In genomic region chr4:41502986-41503412, GRCm38 (mm10) we compare ENCODE assay signal across 8 mouse cellular contexts. TPM values are rescaled to one million over a fixed set of nuclear protein-coding genes. Genes with fewer than 3 reads are reported as not detected.
A peak's percentile ranks its signal among the peaks of the same experiment; 100 is the strongest.
DNase-seq lines count a peak whose midpoint lies in the region; ATAC-seq and TF ChIP-seq lines count a peak whose summit lies in the region.

AI464131 (minus strand) TSS chr4:41503076.

- peak within 1 kb of the TSS; percentile 32 for H3K4me3 ChIP-seq in C2C12 (ENCODE audit: insufficient read depth, poor library complexity, severe bottlenecking)
- peak within 1 kb of the TSS; percentile 53 for H3K4me3 ChIP-seq in erythroblast, embryonic 14.5 days (replicated peaks)
- H3K4me3 ChIP-seq in heart, embryonic 11.5 days (ENCODE audit: low read depth, low read length), result peak within 1 kb of the TSS; percentile 40
- peak within 1 kb of the TSS; percentile 48 for H3K4me3 ChIP-seq in kidney, embryonic 16.5 days (ENCODE audit: low read length)

- H3K27ac ChIP-seq in heart, embryonic 11.5 days (ENCODE audit: low read depth, low read length), result no peak within 1 kb of the TSS
- peak within 1 kb of the TSS; percentile 81 for H3K27ac ChIP-seq in kidney, embryonic 16.5 days (ENCODE audit: low read length)

- no peak for TF ChIP-seq CTCF in C2C12 (IDR thresholded peaks at IDR 0.05; ENCODE audit: control insufficient read depth, insufficient read depth, insufficient read length)

- peak; percentile 82 for DNase-seq in brain, embryonic 18.5 days (ENCODE audit: low read depth, low spot score)
- DNase-seq in liver, result peak; percentile 97
- DNase-seq in spleen, postnatal 4 days (ENCODE audit: low spot score in 2 of 2), result peak; percentile 86 to 90

- H3K9me3 ChIP-seq in erythroblast, embryonic 14.5 days (ENCODE audit: control insufficient read depth, low read length), result peaks cover 5% of the 10 kb centered on the region; the same call in 1 of the 2 replicates
- H3K9me3 ChIP-seq in heart, embryonic 11.5 days (replicated peaks; ENCODE audit: control insufficient read depth, low read length), result no peaks in the 10 kb centered on the region
- no peaks in the 10 kb centered on the region for H3K9me3 ChIP-seq in kidney, embryonic 16.5 days (ENCODE audit: low read length)

- ATAC-seq in heart, embryonic 11.5 days (replicated peaks; ENCODE audit: insufficient number of reproducible peaks, low FRiP score, low TSS enrichment), result peak; percentile 93
- ATAC-seq in kidney, embryonic 16.5 days (ENCODE audit: low FRiP score, low TSS enrichment), result peak; percentile 95
- ATAC-seq in monocyte, adult 5-6 weeks (replicated peaks; ENCODE audit: insufficient number of reproducible peaks, low FRiP score, low TSS enrichment, poor library complexity, severe bottlenecking), result peak; percentile 65

- under 1% methylated on average over 18 of the region's 18 CpGs for WGBS in heart, embryonic 11.5 days (ENCODE audit: insufficient replicate concordance)
- WGBS in kidney, embryonic 16.5 days, result 0% methylated on average over 16 of the region's 18 CpGs

- peaks cover 6% of the 10 kb centered on the region for H3K27me3 ChIP-seq in C2C12 (ENCODE audit: control insufficient read depth, insufficient read depth, insufficient read length)
- peaks cover 65% of the 10 kb centered on the region for H3K27me3 ChIP-seq in erythroblast, embryonic 14.5 days (ENCODE audit: control insufficient read depth)
- peaks cover 44% of the 10 kb centered on the region for H3K27me3 ChIP-seq in heart, embryonic 11.5 days (ENCODE audit: control insufficient read depth, insufficient read depth, low read length)
- H3K27me3 ChIP-seq in kidney, embryonic 16.5 days (ENCODE audit: insufficient read depth, low read length), result peaks cover 46% of the 10 kb centered on the region

- peak within 1 kb of the TSS; percentile 39; the same call in 1 of the 2 replicates for H3K9ac ChIP-seq in heart, embryonic 11.5 days (ENCODE audit: low read depth, low read length)
- peak within 1 kb of the TSS; percentile 65 for H3K9ac ChIP-seq in kidney, embryonic 16.5 days (replicated peaks; ENCODE audit: low read length)

- no peaks in the 10 kb centered on the region for H3K79me2 ChIP-seq in C2C12 (ENCODE audit: control insufficient read depth, insufficient read depth)

- H3K36me3 ChIP-seq in C2C12 (ENCODE audit: control insufficient read depth, insufficient read depth), result no peaks in the 10 kb centered on the region
- H3K36me3 ChIP-seq in erythroblast, embryonic 14.5 days (ENCODE audit: control insufficient read depth), result no peaks in the 10 kb centered on the region
- no peaks in the 10 kb centered on the region for H3K36me3 ChIP-seq in heart, embryonic 11.5 days (ENCODE audit: control insufficient read depth, insufficient read depth, low read length)
- no peaks in the 10 kb centered on the region for H3K36me3 ChIP-seq in kidney, embryonic 16.5 days (ENCODE audit: insufficient read depth, low read length)

- peaks cover 33% of the 10 kb centered on the region for H3K4me1 ChIP-seq in erythroblast, embryonic 14.5 days (ENCODE audit: control insufficient read depth)
- peaks cover 19% of the 10 kb centered on the region for H3K4me1 ChIP-seq in heart, embryonic 11.5 days (ENCODE audit: control insufficient read depth, insufficient read depth, low read length)
- H3K4me1 ChIP-seq in kidney, embryonic 16.5 days (ENCODE audit: insufficient read depth, low read length), result peaks cover 44% of the 10 kb centered on the region

- H3K79me3 ChIP-seq in C2C12 (ENCODE audit: low read depth), result no peaks in the 10 kb centered on the region

- peak within 1 kb of the TSS; percentile 55 for H3ac ChIP-seq in C2C12 (ENCODE audit: control insufficient read depth, insufficient read length, low read depth)

- peak within 1 kb of the TSS; percentile 75 for H3K4me2 ChIP-seq in heart, embryonic 11.5 days
- H3K4me2 ChIP-seq in kidney, embryonic 16.5 days (replicated peaks; ENCODE audit: low read depth, low read length), result peak within 1 kb of the TSS; percentile 68

TF ChIP-seq in C2C12, 6 proteins besides CTCF, POLR2A, EP300 and RAD21:
- TF ChIP-seq FOSL1 (IDR thresholded peaks at IDR 0.05; ENCODE audit: insufficient read depth, low read length, poor library complexity, severe bottlenecking) (no peak), CEBPB (IDR thresholded peaks at IDR 0.05; ENCODE audit: low read depth) (no peak), USF1 (IDR thresholded peaks at IDR 0.05; ENCODE audit: low read depth) (no peak), MAX (IDR thresholded peaks at IDR 0.05) (peak; percentile 27), MYOG (IDR thresholded peaks at IDR 0.05; ENCODE audit: control insufficient read depth, extremely low read depth, insufficient read length) (no peak)

RNA-seq across cellular contexts. Expression of gene AI464131, which starts in this region (rescaled TPM):
- polyA plus RNA-seq in C2C12 (2012; fragmentation: generic; extraction: Trizol), result 2.8 TPM
- polyA plus RNA-seq in erythroblast, embryonic 14.5 days (2012), result not detected in 2 replicates
- polyA plus RNA-seq in heart, embryonic 11.5 days (2014; fragmentation: Nextera tagmentation; extraction: Ambion mirVana), result 2.9 and 3.2 TPM in 2 replicates
- polyA plus RNA-seq in kidney, embryonic 16.5 days (2015; fragmentation: Nextera tagmentation; extraction: Ambion mirVana), result 9.3 and 9.5 TPM in 2 replicates
- total RNA-seq in monocyte, adult 5-6 weeks (2017), result 0.21 TPM in 1 of 3 replicates, not detected in the others

Comparison
In these comparisons a context has a peak if more than half of its experiments do, and no peak if none do; other contexts are left out.
1. Peak in ATAC-seq in monocyte, adult 5-6 weeks; RNA of the gene not detected or under 1 TPM.